Mouse (Mus musculus): ENCODE measurements at regions not wholly inside any gene's neighbourhood (a gene's known extent, or its start where the extent isn't known, plus 50 kb on each side); places are given as distances from the start of the nearest gene placed in this dataset.

- no peaks in the 10 kb centered on the region for H3K9me3 ChIP-seq
- no peak overlapping the region for H3K4me2 ChIP-seq (replicated peaks)
- no peak overlapping the region for H3K9ac ChIP-seq
- no peak overlapping the region for H3K4me3 ChIP-seq
- H3K27ac ChIP-seq: no peak overlapping the region
- ATAC-seq (ENCODE audit: insufficient number of reproducible peaks, insufficient read depth, low FRiP score, low TSS enrichment): no peak
- no peaks in the 10 kb centered on the region for H3K36me3 ChIP-seq
- H3K4me1 ChIP-seq: no peaks in the 10 kb centered on the region
- H3K27me3 ChIP-seq: no peaks in the 10 kb centered on the region
- WGBS: 87% methylated on average over 9 of the region's 9 CpGs
Measured at GRCm38 (mm10) chr1:151125028-151125659, 57.2 kb upstream of the Gm47985 start.

- no peak overlapping the region for H3K4me3 ChIP-seq
Measured at GRCm38 (mm10) chr1:151125764-151126485, 56.4 kb upstream of the Gm47985 start.

DNA sequence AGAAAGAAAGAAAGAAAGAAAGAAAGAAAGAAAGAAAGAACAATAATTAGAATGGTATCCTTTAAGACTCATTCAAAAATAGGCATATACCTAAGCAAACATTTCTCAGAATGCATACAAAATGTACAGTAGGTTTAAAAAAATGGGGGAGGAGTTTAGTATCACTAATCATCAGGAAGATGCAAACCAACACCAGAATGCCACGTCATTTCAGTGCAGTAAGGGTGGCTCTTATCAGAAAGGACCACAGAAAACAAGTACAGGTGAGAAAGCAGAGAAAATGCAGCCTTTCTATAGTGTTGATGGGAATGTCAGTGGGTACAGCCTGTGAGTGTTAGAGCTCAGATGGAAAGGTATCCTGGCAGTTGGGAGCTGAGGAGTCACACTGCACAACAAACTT, 55.6 kb upstream of the Gm47985 start:
- no peak for ATAC-seq (ENCODE audit: insufficient number of reproducible peaks, insufficient read depth, low FRiP score, low TSS enrichment)
- H3K27ac ChIP-seq: no peak overlapping the region
- no peak overlapping the region for H3K4me3 ChIP-seq
- H3K4me1 ChIP-seq: no peaks in the 10 kb centered on the region
- H3K27me3 ChIP-seq: no peaks in the 10 kb centered on the region
- H3K9ac ChIP-seq: no peak overlapping the region
- H3K36me3 ChIP-seq: no peaks in the 10 kb centered on the region
- no peak overlapping the region for H3K4me2 ChIP-seq (replicated peaks)
- H3K9me3 ChIP-seq: no peaks in the 10 kb centered on the region
- WGBS: 47% methylated on average over 1 of the region's 1 CpGs

More at GRCm38 (mm10) chr1:151125764-151126485, 56.4 kb upstream of the Gm47985 start:
- WGBS: 80% methylated on average over 3 of the region's 3 CpGs
- H3K4me2 ChIP-seq (replicated peaks): no peak overlapping the region
- no peak overlapping the region for H3K27ac ChIP-seq
- H3K27me3 ChIP-seq: no peaks in the 10 kb centered on the region
- no peaks in the 10 kb centered on the region for H3K36me3 ChIP-seq
- no peak overlapping the region for H3K9ac ChIP-seq
- no peaks in the 10 kb centered on the region for H3K9me3 ChIP-seq
- no peaks in the 10 kb centered on the region for H3K4me1 ChIP-seq
- no peak for ATAC-seq (ENCODE audit: insufficient number of reproducible peaks, insufficient read depth, low FRiP score, low TSS enrichment)

- Histone ChIP-seq H3K27me3 (no peaks in the 10 kb centered on the region), H3K4me2 (replicated peaks) (no peak overlapping the region), H3K27ac (no peak overlapping the region), H3K4me1 (no peaks in the 10 kb centered on the region), H3K36me3 (no peaks in the 10 kb centered on the region), H3K4me3 (no peak overlapping the region), H3K9ac (no peak overlapping the region), H3K9me3 (no peaks in the 10 kb centered on the region)
- ATAC-seq (ENCODE audit: insufficient number of reproducible peaks, insufficient read depth, low FRiP score, low TSS enrichment): no peak
- 64% methylated on average over 5 of the region's 5 CpGs for WGBS
Measured at GRCm38 (mm10) chr1:151128005-151128404, 54.3 kb upstream of the Gm47985 start.

DNA sequence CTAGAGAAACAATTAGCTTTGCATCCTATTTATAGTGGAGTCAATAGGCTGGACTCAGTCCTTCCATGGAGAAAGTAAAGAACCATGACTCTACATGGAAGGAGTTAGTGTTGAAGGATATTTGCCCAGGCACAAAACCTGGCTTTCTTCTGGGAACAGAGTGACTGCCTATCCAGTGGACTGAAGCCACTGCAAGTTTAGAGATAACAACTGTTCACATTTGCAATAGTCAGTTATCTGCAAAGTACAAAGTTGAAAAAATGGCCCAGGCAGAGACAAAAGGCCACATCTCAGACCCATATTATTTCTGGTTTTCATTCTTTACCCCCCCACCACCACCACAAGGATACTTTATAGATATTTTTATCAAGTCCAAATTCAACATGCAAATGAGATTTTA, 53.4 kb upstream of the Gm47985 start:
- no peak overlapping the region for H3K4me2 ChIP-seq (replicated peaks)
- no peaks in the 10 kb centered on the region for H3K4me1 ChIP-seq
- no peak overlapping the region for H3K9ac ChIP-seq
- no peak for ATAC-seq (ENCODE audit: insufficient number of reproducible peaks, insufficient read depth, low FRiP score, low TSS enrichment)
- no peaks in the 10 kb centered on the region for H3K9me3 ChIP-seq
- H3K27ac ChIP-seq: no peak overlapping the region
- no peak overlapping the region for H3K4me3 ChIP-seq
- H3K36me3 ChIP-seq: no peaks in the 10 kb centered on the region
- no peaks in the 10 kb centered on the region for H3K27me3 ChIP-seq

GRCm38 (mm10) chr1:151130036-151130435, 52.3 kb upstream of the Gm47985 start:
- Histone ChIP-seq H3K9me3 (no peaks in the 10 kb centered on the region), H3K36me3 (no peaks in the 10 kb centered on the region), H3K27me3 (no peaks in the 10 kb centered on the region), H3K27ac (no peak overlapping the region), H3K4me2 (replicated peaks) (no peak overlapping the region), H3K4me1 (no peaks in the 10 kb centered on the region), H3K9ac (no peak overlapping the region), H3K4me3 (no peak overlapping the region)
- WGBS: 82% methylated on average over 6 of the region's 6 CpGs
- no peak for ATAC-seq (ENCODE audit: insufficient number of reproducible peaks, insufficient read depth, low FRiP score, low TSS enrichment)

- H3K9me3 ChIP-seq: no peaks in the 10 kb centered on the region
- ATAC-seq (ENCODE audit: insufficient number of reproducible peaks, insufficient read depth, low FRiP score, low TSS enrichment): no peak
- no peaks in the 10 kb centered on the region for H3K27me3 ChIP-seq
- no peaks in the 10 kb centered on the region for H3K4me1 ChIP-seq
- 79% methylated on average over 5 of the region's 5 CpGs for WGBS
- no peak overlapping the region for H3K4me2 ChIP-seq (replicated peaks)
- no peaks in the 10 kb centered on the region for H3K36me3 ChIP-seq
- no peak overlapping the region for H3K27ac ChIP-seq
- no peak overlapping the region for H3K4me3 ChIP-seq
- no peak overlapping the region for H3K9ac ChIP-seq
Measured at GRCm38 (mm10) chr1:151130845-151131626, 51.3 kb upstream of the Gm47985 start.

GRCm38 (mm10) chr1:151131627-151132284, 50.6 kb upstream of the Gm47985 start:
- H3K36me3 ChIP-seq: no peaks in the 10 kb centered on the region
- ATAC-seq (ENCODE audit: insufficient number of reproducible peaks, insufficient read depth, low FRiP score, low TSS enrichment): no peak
- no peak overlapping the region for H3K9ac ChIP-seq
- H3K4me3 ChIP-seq: no peak overlapping the region
- H3K27ac ChIP-seq: no peak overlapping the region
- no peaks in the 10 kb centered on the region for H3K4me1 ChIP-seq
- no peaks in the 10 kb centered on the region for H3K27me3 ChIP-seq
- H3K9me3 ChIP-seq: no peaks in the 10 kb centered on the region
- 81% methylated on average over 4 of the region's 4 CpGs for WGBS
- H3K4me2 ChIP-seq (replicated peaks): no peak overlapping the region

All from embryonic facial prominence, embryonic 12.5 days (tissue).